Mouse (Mus musculus): ENCODE data around the gene Ttc5.
"Not testable (repeated sequence)": the region's sequence is repeated elsewhere in the genome, so short reads cannot be mapped to it uniquely, and the experiment has no call there.

Ttc5 gene

DNA sequence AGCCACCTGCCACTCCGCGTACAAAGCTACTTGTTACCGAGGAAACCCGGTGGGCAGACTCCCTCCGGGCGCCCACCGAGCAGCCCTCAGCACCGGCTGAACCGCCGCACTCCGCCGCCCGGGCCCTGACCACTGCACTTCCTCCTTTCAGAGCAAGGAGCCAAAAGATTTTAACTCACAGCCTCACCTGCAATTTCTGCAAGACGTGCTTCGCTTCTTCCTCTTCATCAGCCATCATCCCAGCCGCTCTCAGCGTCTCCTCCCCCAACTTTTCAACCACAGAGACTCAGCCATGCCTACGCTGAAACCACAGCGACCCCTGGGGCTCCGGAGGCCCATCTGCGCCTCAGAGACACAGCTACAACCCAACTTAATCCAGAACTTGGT is at the start of gene Ttc5:
TSS of gene Ttc5 (minus strand) at position 269 of the 387 bp plus-strand sequence.
- peak; percentile 45 for DNase-seq (ENCODE audit: low spot score)

DNA sequence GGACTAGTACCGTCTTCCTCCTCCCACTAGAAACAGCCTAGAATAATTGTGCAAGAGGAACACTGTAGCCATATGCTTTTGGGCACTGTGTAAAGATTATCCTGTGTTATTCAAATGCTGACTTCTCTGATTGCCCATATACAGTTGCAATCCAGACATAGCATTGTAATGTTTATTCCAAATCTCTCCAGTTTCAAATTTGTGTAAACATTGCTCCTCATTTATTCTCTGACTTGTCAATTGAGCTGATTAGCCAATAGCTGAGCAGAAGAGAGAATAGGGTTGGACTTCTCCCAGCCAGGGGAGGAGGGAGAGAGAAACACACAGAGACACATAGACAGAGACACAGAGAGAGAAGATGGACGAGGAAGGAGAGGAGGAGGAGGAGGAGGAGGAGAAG is 49.1 kb upstream of the Ttc5 start:
- no peak for DNase-seq (ENCODE audit: low spot score)

DNA sequence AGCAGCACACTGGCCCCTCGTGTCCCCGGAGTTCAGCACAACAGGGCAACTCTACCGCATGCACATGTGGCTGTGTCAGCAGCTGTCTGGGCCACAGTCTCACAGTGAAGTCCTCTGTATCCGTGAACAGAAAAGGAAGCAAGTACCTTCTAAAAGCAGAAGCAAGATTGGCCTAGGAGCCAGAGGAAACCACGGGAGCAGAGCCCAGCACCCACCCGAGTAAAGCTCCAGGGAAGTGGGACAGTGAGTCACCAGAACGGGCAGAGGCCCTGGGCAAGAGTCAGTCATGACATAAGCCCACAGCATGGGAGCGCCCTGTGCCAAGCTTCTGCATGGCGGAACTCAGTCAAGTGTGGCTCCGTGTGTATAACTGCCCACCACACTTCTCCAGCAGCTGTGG is 48.6 kb upstream of the Ttc5 start:
- no peak for DNase-seq (ENCODE audit: low spot score)

DNA sequence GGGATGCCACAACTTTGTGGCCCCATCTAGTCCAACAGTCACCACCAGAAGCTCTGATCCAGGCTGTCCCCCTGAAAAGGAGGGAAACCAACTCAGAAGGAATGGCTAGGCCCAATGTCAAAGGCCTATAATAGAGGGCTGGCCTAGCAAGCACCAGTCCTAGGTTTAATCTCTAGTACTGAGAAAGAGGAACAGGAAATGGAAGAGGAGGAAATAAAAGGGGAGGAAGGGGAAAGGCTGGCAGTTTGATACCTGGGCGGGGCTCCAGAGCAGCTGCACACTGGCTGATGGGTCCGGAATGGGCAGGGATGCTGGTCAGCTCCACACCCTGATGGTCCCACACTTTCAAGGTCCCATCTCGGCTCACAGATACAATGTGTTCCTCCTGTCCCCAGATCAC is 44.6 kb upstream of the Ttc5 start:
- DNase-seq (ENCODE audit: low spot score), result no peak

DNA sequence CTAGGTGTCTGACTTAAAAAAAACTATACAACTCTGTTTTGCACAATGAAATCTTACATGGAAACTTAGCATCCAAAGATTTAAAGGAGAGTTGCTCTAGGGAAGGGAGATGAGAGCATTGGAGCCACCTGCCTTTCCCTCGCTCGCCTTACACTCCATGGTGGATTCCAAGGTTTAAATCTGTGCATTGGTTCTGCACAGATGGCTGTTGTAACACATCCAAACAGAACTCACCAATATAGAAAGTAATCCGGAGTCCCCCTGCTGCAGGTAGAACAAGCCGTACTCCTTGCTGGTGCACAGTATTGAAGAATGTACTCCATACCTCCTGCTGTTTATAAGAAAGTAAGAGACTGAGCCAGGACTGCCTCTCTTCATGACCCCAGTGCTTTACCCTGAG is 41.3 kb upstream of the Ttc5 start:
- DNase-seq (ENCODE audit: low spot score), result no peak

DNA sequence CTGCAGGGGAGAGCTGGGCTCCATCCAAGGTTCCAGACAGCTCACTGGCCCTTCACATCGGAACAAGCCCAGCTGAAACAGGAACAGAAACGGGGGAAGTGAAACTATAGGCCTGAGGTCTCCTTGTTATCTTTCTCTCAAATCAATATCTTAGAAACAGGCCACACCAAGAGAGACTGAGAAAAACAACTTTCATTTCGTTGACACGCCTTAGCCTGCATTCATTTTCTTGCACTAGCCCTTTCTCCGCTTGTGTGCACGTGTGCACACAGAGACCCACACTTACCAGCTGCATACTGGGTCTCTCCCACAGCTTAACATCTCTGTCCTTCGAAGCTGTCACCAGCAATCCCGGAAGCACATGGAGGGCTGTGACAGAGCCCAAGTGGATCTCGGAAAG is 38.9 kb upstream of the Ttc5 start:
- no peak for DNase-seq (ENCODE audit: low spot score)

DNA sequence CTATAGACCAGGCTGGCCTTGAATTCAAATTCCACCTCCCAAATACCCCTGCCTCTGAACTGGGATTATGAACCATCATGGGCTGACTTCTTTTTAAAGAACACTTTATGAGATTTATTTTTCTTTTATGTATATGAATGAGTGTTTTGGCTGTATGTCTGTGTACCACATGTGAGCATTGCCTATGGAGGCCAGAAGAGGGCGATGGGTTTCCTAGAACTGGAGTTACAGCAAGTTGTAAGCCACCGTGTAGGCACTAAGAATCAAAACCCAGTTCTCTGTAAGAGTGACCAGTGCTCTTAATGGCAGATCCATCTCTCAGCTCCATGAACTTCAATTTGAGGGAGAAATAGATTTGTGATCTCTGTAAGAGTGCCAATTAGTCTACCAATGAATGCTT is 37.9 kb upstream of the Ttc5 start:
- DNase-seq (ENCODE audit: low spot score), result no peak

DNA sequence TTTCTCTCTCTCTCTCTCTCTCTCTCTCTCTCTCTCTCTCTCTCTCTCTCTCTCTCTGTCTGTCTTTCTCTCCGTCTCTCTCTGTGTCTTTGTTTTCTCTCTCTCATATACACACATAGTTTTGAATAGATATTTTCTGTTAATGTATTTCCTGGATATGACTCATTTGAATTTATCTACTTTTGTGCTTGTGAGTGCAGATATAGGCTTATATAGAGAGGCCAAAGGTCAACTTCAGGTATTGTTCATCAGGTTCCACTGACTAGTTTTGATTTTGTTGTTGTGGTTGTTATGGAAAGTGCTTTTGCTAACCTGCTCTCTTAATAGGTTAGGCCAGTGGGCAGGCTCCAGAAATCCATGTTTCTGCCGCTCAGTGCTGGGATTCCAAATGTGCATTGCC is 27.7 kb upstream of the Ttc5 start:
- DNase-seq (ENCODE audit: low spot score), result no peak

DNA sequence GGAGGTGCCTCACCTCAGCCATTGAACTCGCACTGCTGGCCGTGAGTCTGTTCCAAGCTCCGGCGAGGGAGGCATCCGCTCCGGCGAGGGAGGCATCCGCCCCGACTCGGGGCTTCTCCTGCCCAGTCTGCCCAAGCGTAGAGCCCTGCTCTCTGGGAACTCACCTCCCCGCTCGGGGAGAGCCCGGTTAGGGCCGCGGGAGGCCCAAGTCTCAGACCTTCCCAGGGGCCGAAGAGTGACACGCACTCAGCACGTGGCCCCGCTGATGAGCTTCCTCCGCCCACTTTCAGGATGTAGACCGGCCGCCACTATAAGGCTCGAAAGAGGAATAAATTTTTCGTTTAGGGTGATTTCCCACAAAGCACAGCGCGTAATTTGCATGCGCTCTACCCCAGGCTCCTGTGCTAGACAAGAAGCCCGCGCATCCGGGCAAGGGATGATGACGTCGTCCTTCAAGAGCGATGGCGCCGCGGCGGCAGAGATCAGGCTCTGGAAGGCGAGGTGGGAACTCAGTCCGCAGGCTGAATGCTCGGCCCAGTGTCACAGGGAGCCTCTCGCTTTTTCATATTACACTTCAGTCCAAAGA is 22.3 kb upstream of the Ttc5 start, which contains the start of the genes Ccnb1ip1 and Parp2:
TSS of gene Ccnb1ip1 (minus strand) at position 246 of the 586 bp plus-strand sequence.
TSS of gene Parp2 (plus strand) at position 355 of the 586 bp plus-strand sequence.
- DNase-seq (ENCODE audit: low spot score), result peak; percentile 80

DNA sequence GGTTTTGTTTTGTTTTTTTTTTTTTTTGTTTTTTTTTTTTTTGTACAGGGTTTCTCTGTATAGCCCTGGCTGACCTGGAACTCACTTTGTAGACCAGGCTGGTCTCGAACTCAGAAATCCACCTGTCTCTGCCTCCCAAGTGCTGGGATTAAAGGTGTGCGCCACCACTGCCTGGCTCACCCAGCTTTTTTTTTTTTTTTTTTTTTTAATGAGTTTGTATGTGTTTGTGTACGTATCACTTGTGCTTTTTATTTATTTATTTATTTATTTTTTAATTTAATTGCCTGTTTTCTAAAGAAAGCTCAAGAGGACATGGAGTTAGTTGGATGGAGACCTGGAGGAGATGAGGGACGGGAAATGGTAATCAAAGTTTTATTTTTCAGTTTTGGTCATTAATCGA is 21.1 kb upstream of the Ttc5 start:
- DNase-seq (ENCODE audit: low spot score), result not testable (repeated sequence)

DNA sequence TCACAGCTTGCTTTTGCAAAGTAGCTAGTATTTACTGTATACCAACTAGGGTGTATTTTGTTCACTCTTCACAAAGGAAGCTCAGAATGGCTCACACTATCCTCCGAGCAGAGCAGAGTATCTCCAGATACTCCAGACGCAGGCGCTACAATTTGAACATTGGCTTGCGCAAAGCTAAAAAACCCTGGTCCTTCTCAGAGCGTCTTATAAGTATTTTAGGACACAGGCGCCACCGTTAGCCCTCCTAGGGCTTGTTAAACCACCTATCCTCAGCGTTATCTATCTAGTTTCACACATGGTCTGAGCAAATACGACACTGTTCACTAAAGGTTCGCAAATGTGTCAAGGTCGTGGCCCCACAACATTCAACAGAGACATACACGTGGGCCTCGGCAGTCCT is 19.4 kb upstream of the Ttc5 start:
- no peak for DNase-seq (ENCODE audit: low spot score)

DNA sequence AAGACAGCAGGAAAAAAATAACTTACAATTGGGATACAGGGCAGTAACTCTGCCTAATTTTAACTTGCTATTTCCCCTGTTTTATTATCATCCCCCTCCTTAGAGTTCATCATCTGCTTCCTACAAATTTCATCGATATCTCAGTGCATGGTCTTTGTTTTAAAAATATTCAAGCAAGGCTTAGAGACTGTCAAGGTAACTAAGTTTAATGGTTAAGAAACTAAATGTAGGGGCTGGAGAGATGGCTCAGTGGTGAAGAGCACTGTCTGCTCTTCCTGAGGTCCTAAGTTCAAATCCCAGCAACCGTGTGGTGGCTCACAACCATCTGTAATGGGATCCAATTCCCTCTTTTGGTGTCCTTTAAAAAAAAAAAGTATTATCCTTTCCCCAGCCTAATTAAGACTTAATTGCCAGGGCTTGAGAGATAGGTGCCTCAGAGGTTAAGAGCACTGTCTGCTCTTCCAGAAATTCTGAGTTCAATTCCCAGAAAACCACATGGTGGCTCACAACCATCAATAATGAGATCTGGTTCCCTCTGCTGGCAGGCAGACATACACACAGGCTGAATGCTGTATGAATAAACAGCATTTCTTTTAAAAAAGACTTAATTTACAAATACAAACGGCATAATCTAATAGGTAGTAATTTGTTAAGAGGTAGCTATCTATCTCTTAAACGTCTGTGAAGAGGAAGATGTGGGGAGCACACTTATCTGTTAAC is 17.7 kb upstream of the Ttc5 start:
- DNase-seq (ENCODE audit: low spot score), result no peak

DNA sequence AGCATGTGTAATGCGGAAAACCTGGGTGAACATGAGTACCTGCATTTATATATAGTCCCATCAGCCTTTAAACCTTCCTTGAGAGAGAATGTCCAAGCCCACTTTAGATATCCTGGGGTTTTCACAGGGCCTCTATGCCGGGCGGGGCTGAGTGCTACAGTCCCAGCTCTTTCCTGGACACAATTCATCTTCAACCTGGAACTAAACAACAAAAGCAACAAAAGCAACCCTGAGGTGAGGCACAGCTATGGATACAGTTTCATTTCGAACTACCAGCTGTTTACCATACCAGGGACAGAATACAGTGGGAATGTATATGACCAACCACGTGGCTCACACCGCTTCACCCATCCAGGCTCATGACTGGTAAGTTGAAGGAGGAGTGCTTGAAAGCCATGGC is 17.1 kb upstream of the Ttc5 start:
- no peak for DNase-seq (ENCODE audit: low spot score)

DNA sequence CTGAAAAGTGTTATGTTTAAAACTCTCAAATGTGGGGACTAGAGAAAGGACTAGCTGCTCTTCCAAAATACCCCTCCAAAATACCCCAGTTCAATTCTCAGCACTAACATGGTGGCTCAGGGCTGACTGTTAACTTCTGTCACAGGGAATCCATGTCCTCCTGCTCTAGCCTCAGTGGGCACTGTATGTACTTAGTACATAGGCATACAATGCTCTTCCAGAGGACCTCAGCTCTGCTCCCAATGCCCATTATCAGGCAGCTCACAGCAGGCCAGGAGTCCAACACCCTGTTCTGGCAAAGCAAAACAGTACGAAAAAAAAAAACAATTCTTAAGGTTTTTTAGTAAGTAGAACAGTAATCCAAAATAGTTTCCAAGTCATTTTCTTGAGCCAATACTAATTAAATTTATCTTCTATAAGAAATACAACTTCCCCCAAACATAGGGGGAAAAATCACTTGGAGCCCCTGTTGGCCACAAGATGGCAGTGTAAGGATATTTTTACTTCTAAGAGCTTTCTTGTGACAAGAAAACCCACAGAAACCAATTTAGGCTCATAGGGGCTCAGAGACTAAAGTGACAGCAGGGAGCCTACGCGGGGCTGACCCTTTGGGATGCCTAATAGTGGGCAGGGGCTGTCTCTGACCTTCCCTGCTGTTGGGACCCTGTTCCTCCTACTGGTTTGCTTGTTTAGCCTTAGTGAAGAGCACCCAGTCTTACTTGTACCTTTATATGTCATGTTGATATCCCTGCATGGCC is 14.4 kb upstream of the Ttc5 start:
- no peak for DNase-seq (ENCODE audit: low spot score)

DNA sequence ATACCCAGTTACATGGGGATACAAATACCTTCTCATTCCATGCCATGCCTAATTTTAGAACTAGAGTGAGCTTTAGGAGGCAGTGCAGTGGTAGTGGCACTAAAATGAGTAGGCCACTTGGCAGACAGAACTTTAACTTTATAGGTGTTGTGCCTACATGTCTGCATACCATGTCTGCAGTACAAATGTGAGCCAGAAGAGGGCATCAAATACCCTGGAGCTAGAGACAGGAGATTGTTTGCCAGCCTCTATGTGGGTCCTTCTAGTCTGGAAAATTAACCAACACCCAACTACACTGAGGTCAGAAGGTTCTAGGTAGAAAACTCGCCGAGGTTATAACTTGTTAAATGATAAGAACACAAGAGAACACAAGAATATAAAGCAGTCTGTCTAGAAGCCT is 13.2 kb upstream of the Ttc5 start:
- no peak for DNase-seq (ENCODE audit: low spot score)

DNA sequence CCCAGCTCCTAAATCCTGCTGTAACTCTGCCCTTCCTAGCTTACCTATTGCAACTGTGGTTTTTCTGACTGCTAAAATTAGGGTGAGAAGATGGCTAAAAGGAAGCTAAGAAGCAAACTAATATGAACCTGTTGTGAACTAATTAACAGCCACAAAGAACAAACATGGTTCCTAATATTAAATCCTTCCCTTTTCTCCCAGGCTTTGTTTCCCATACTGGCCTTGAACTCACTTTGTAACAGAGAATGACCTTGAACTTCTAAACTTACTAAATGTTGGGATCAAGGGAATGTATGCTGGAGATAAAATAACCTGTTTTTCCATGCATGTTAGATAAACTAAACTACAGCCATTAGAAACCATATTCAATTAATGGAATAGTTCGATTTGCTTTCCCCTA is 11.1 kb upstream of the Ttc5 start:
- no peak for DNase-seq (ENCODE audit: low spot score)

DNA sequence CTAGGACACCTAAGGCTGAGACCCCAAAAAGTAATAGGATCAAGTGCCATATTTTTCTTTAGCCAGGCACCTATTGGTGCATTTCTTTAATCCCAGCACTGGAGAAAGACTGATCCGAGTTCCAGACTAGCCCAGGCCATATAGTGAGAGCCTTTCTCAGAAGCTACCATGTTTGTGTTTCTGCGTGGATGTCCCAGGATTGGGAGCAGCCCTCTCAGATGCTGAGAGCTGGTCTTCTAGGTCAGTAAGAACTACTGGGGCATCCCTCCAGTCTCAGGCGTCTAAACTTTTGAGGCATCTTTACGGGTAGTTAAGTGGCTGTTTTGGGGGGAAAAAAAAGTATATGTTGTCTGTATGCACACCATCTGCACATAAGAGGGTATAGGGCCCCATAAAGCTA is 10.6 kb upstream of the Ttc5 start:
- no peak for DNase-seq (ENCODE audit: low spot score)

DNA sequence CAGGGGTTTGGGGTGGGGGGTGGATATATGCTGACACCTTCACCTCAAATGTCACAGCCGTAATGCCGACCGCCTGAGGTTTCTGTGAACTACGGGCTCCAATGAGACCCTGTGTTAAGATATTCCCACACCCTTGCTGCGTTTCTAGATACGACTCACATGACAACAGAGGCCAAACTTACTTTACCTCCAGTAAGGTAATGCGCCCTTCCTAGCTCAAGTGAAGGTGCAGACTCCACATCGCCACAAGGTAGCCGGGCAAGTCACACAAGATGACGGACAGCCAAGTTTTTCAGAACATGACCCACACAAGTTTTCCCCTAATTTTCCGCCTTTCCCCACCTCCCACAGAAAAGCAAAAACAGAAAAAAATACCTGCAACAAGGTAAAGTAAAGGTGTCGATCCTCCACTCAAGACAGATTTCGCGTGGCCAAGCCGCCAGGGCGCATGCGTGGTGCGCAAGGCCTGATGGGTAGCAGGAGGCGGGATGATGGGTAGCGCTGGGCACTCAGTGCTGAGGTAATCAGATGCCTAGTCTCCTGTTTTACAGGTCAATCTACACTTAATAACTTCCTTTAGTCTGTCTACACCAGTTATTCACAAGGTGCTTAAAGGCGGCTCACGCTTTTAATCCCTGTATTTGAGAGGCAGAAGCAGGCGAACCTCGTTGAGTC is 10.1 kb upstream of the Ttc5 start:
- DNase-seq (ENCODE audit: low spot score), result no peak

DNA sequence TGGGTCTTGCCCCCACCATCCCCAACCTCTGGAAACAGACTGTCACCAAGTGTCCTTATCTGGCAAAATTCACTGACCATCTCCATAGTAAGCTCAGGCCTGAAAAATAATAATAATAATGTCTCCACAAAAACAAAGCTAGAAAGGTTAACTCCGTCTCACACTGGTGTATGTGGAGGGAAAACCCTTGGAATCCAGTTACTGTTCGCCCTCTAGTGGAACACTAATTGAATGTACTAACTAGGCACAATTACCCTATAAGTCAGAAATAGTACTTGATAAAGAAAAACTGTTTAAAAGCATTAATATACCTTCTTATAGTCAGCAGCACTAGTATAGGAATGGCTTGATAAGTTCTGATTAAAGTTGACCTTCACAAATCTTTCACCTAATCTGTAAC is 2.8 kb upstream of the Ttc5 start:
- DNase-seq (ENCODE audit: low spot score), result no peak

DNA sequence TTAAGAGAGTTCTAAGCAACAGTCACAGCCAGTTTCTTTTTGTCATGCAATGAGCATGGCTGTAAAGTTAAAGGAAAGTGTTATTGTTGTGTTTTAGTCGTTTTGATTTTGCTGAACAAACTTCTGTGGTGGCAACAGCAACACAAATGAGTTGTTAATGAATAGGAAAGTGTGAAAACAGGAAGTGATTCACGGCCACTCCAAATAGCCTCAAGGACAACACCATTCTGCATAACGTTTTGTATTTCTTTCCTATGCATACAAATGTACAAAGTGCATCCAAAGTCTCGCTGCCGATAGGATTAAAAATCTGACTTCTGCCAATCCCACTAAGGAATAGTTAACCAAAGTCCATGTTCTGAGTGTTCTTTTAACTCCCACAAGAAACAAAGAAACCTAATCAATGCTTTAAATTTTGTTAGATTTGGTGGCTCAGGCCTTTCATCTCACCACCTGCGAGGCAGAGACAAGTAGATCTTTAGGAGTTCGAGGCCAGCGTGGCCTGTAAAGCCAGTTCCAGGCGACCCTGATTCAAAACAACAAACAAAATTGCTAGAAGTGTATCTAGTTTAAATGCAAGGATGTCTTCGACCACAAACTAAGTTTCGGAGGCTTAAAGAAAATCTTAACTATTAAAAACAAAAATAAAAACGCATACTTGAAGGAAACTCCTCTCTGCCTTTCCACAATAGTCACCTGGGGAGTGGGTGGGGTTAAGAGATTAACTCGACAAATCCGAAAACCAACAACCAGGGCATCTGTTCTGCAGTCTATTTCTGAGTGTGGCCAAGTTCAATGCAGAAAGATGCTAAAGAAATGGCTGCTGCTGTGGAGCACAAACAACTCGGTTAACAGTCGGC is 698 bp downstream of the Ttc5 start:
- DNase-seq (ENCODE audit: low spot score), result no peak

DNA sequence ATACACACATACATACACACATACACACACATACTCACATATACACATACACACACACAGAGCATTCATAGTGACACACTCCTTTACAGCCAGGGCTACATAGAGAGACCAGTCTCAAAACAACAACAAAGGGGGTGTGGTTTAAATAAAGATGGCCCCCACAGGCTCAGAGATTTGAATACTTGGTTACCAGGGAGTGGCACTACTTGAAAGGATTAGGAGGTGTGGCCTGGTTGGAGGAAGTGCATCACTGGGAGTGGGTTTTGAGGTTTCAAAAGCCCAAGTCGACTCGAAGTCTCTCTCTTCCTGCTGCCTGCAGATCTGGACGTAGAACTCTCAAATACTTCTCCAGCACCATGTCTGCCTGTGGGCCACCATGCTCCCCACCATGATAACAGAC is 3.2 kb downstream of the Ttc5 start:
- no peak for DNase-seq (ENCODE audit: low spot score)

DNA sequence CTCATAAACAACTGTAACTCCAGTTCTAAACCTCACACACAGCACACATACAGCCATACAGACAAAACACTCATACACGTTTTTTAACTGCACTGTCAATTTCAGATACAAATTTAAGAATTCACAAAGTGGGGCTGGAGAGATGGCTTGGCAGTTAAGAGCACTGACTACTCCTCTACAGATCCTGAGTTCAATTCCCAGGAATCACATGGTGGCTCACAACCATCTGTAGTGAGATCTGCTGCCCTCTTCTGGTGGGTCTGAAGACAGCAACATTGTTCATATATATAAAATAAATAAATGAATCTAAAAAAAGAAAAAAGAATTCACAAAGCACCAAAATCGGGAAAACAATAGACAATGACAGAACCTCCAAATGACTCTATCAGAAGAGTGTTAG is 14.0 kb downstream of the Ttc5 start:
- no peak for DNase-seq (ENCODE audit: low spot score)
